Mouse (Mus musculus) kidney, adult 2 months (tissue): ENCODE data around the gene Urad. TPM values are rescaled to one million over a fixed set of nuclear protein-coding genes. Genes with fewer than 3 reads are reported as not detected.

ENCODE experiments used
- DNase-seq: peaks from one replicate; pipeline ENCODE4 v3.0.0; 2021
- H3K27ac ChIP-seq: fragments of 200-500 bp; 2 replicates; pipeline ENCODE4 v1.5.1; 2012; ENCODE audit warnings: low read depth, low read length, control low read depth, inconsistent platforms; ENCODE audit not compliant: insufficient read depth
- H3K27me3 ChIP-seq: fragments of 200-500 bp; replicated peaks from 2 replicates; pipeline ENCODE4 v1.6.1; 2012; ENCODE audit warnings: mild to moderate bottlenecking, moderate library complexity, low read length, inconsistent platforms; ENCODE audit not compliant: control insufficient read depth, insufficient read depth
- H3K36me3 ChIP-seq: fragments of 200-500 bp; 2 replicates; pipeline ENCODE4 v1.6.1; 2012; ENCODE audit warnings: mild to moderate bottlenecking, moderate library complexity, low read length, inconsistent platforms; ENCODE audit not compliant: control insufficient read depth, insufficient read depth
- H3K4me1 ChIP-seq: fragments of 200-500 bp; 2 replicates; pipeline ENCODE4 v1.6.1; 2011; ENCODE audit warnings: low read length; ENCODE audit not compliant: control insufficient read depth, insufficient read depth
- H3K4me3 ChIP-seq: fragments of 200-500 bp; 2 replicates; pipeline ENCODE4 v1.5.1; 2011; ENCODE audit warnings: mild to moderate bottlenecking, low read depth, low read length, control low read depth; ENCODE audit not compliant: insufficient read depth
- CTCF ChIP-seq: fragments of 200-500 bp; conservative IDR thresholded peaks from 2 replicates; pipeline ENCODE4 v1.5.1; 2011; ENCODE audit warnings: low read depth, mild to moderate bottlenecking, control low read depth, low read length, moderate library complexity, mixed read lengths; ENCODE audit not compliant: insufficient read depth, insufficient read length
- POLR2A ChIP-seq: fragments of 200-500 bp; IDR thresholded peaks from one replicate; pipeline ENCODE4 v1.6.1; 2011; ENCODE audit warnings: low read depth, low read length, control low read depth
- WGBS: fragments of 180-500 bp; shearing (Covaris S2); methylation state at CpG from one replicate; pipeline ENCODE4 v1.1.7; 2018; 5-methylcytosine and 5-hydroxymethylcytosine counted together
- polyA plus RNA-seq: library from polyadenylated mRNA; depleted of rRNA; stranded (reverse); fragments of >200 nt; gene quantifications from 2 replicates; pipeline ENCODE4 v1.2.3, GENCODE M21; 2012; rRNA removed

Gene Urad
- polyA plus RNA-seq, 1 experiment: not detected

GRCm38 (mm10) chr5:147267434-147267833, 54.8 kb downstream of the Urad start:
- H3K27ac ChIP-seq: no peak overlapping the region
- no peaks in the 10 kb centered on the region for H3K36me3 ChIP-seq
- H3K4me3 ChIP-seq: no peak overlapping the region
- DNase-seq: no peak
- TF ChIP-seq CTCF (no peak), POLR2A (no peak)
- 19% methylated on average over 6 of the region's 6 CpGs for WGBS
- peaks cover 4% of the 10 kb centered on the region for H3K27me3 ChIP-seq
- no peaks in the 10 kb centered on the region for H3K4me1 ChIP-seq

Other genes starting within 250 kb of the Urad start
- 24.1 TPM in 2 replicates for gene Lnx2, start 245.9 kb downstream of the Urad start, polyA plus RNA-seq
- 44.8 and 55.9 TPM in 2 replicates for gene Polr1d, start 245.4 kb downstream of the Urad start, polyA plus RNA-seq
- gene Gsx1, start 133.7 kb downstream of the Urad start, polyA plus RNA-seq: not detected in 2 replicates
- gene Pdx1, start 52.5 kb downstream of the Urad start, polyA plus RNA-seq: not detected in 2 replicates
- not detected in 2 replicates for gene Cdx2, start 15.2 kb downstream of the Urad start, polyA plus RNA-seq
- 0.26 and 0.78 TPM in 2 replicates for gene Flt3, start 78.0 kb upstream of the Urad start, polyA plus RNA-seq
- gene Pan3, start 107.7 kb upstream of the Urad start, polyA plus RNA-seq: 37.9 and 47.2 TPM in 2 replicates